In genomic region chr2:153953836-153954235, GRCm38 (mm10) we compare ENCODE assay signal across 8 mouse cellular contexts. TPM values are rescaled to one million over a fixed set of nuclear protein-coding genes. Genes with fewer than 3 reads are reported as not detected.
DNase-seq lines count a peak whose midpoint lies in the region; ATAC-seq lines count a peak whose summit lies in the region.
"Had no signal": no experiment of that assay in that cellular context is flagged by ENCODE, and none has a peak within 500 bp of the region (broad histone marks: within the 10 kb centered on the region; RNA-seq: fewer than 3 reads in every experiment).

No protein-coding gene starts in this region.

- H3K4me2 ChIP-seq in forebrain, embryonic 11.5 days (ENCODE audit: low read depth, low read length, severe bottlenecking) = peak overlapping the region; percentile 11; the same call in 1 of the 2 replicates
- peak overlapping the region; percentile 32 for H3K4me2 ChIP-seq in lung, embryonic 15.5 days

- whole genome bisulfite sequencing in forebrain, embryonic 11.5 days = 8% methylated on average over 6 of the region's 6 CpGs
- WGBS in lung, embryonic 15.5 days = 6% methylated on average over 6 of the region's 6 CpGs

- H3K9me3 ChIP-seq in forebrain, embryonic 11.5 days (ENCODE audit: control insufficient read depth, low read length) = no peaks in the 10 kb centered on the region
- H3K9me3 ChIP-seq in lung, embryonic 15.5 days = no peaks in the 10 kb centered on the region

- H3K27ac ChIP-seq in forebrain, embryonic 11.5 days (ENCODE audit: low read depth, low read length) = no peak overlapping the region
- H3K27ac ChIP-seq in lung, embryonic 15.5 days = no peak overlapping the region

- H3K4me3 ChIP-seq in forebrain, embryonic 11.5 days (ENCODE audit: low read depth, low read length) = no peak overlapping the region
- H3K4me3 ChIP-seq in lung, embryonic 15.5 days = no peak overlapping the region

- DNase-seq in 3T3-L1 (ENCODE audit: low read depth, low spot score) = peak; percentile 56
- DNase-seq in 416B (ENCODE audit: low read depth) = peak; percentile 58
- DNase-seq in adrenal gland, postnatal 25 days = peak; percentile 65
- peak; percentile 83 for DNase-seq in forebrain, embryonic 11.5 days (ENCODE audit: low spot score)
- peak; percentile 7 for DNase-seq in kidney, adult 11 months
- DNase-seq in splenic B cell, adult 2 months (ENCODE audit: low read depth, low spot score) = peak; percentile 74

- H3K4me1 ChIP-seq in forebrain, embryonic 11.5 days (replicated peaks; ENCODE audit: control insufficient read depth, insufficient read depth, low read length) = no peaks in the 10 kb centered on the region
- H3K4me1 ChIP-seq in lung, embryonic 15.5 days = no peaks in the 10 kb centered on the region

- ATAC-seq in forebrain, embryonic 11.5 days (replicated peaks; ENCODE audit: low FRiP score) = peak; percentile 46; the same call in 1 of the 2 replicates
- ATAC-seq in lung, embryonic 15.5 days (ENCODE audit: borderline replicate concordance, extremely low read depth, low FRiP score, low TSS enrichment) = no peak

- H3K27me3 ChIP-seq in forebrain, embryonic 11.5 days (ENCODE audit: control insufficient read depth, insufficient read depth, low read length) = no peaks in the 10 kb centered on the region
- H3K27me3 ChIP-seq in lung, embryonic 15.5 days = no peaks in the 10 kb centered on the region
- no peaks in the 10 kb centered on the region for H3K27me3 ChIP-seq in splenic B cell, adult 2 months (ENCODE audit: control insufficient read depth, insufficient read depth, low read length, poor library complexity, severe bottlenecking)

- H3K9ac ChIP-seq in forebrain, embryonic 11.5 days (ENCODE audit: low read length) = no peak overlapping the region
- no peak overlapping the region for H3K9ac ChIP-seq in lung, embryonic 15.5 days

- no peaks in the 10 kb centered on the region for H3K36me3 ChIP-seq in forebrain, embryonic 11.5 days (ENCODE audit: control insufficient read depth, insufficient read depth, low read length)
- no peaks in the 10 kb centered on the region for H3K36me3 ChIP-seq in lung, embryonic 15.5 days
- no peaks in the 10 kb centered on the region for H3K36me3 ChIP-seq in splenic B cell, adult 2 months (ENCODE audit: control insufficient read depth, insufficient read depth, low read length, poor library complexity, severe bottlenecking)

RNA-seq across cellular contexts. Expression of gene Bpifb4, which starts 15.8 kb away (rescaled TPM):
- total RNA-seq in adrenal gland, postnatal 25 days (2021) = not detected in 2 replicates
- polyA plus RNA-seq in forebrain, embryonic 11.5 days (2014; fragmentation: Nextera tagmentation; extraction: Ambion mirVana) = not detected in 2 replicates
- polyA plus RNA-seq in lung, embryonic 15.5 days (2015; fragmentation: Nextera tagmentation; extraction: Ambion mirVana) = not detected in 2 replicates
- total RNA-seq: left cerebral cortex, postnatal 10 days had no signal

RNA-seq across cellular contexts. Expression of gene Bpifa6, which starts 20.9 kb away (rescaled TPM):
- total RNA-seq in adrenal gland, postnatal 25 days (2021) = not detected in 2 replicates
- polyA plus RNA-seq in forebrain, embryonic 11.5 days (2014; fragmentation: Nextera tagmentation; extraction: Ambion mirVana) = not detected in 2 replicates
- not detected in 2 replicates for polyA plus RNA-seq in lung, embryonic 15.5 days (2015; fragmentation: Nextera tagmentation; extraction: Ambion mirVana)
- total RNA-seq: left cerebral cortex, postnatal 10 days had no signal

RNA-seq across cellular contexts. Expression of gene Bpifb3, which starts 35.8 kb away (rescaled TPM):
- total RNA-seq in adrenal gland, postnatal 25 days (2021) = not detected in 2 replicates
- not detected in 2 replicates for polyA plus RNA-seq in forebrain, embryonic 11.5 days (2014; fragmentation: Nextera tagmentation; extraction: Ambion mirVana)
- polyA plus RNA-seq in lung, embryonic 15.5 days (2015; fragmentation: Nextera tagmentation; extraction: Ambion mirVana) = not detected in 2 replicates
- total RNA-seq: left cerebral cortex, postnatal 10 days had no signal

RNA-seq across cellular contexts. Expression of gene Bpifb6, which starts 53.6 kb away (rescaled TPM):
- 6.3 and 7.2 TPM in 2 replicates for total RNA-seq in adrenal gland, postnatal 25 days (2021)
- not detected in 2 replicates for polyA plus RNA-seq in forebrain, embryonic 11.5 days (2014; fragmentation: Nextera tagmentation; extraction: Ambion mirVana)
- polyA plus RNA-seq in lung, embryonic 15.5 days (2015; fragmentation: Nextera tagmentation; extraction: Ambion mirVana) = not detected in 2 replicates
- total RNA-seq: left cerebral cortex, postnatal 10 days had no signal

RNA-seq across cellular contexts. Expression of gene Bpifa2, which starts 54.2 kb away (rescaled TPM):
- total RNA-seq in adrenal gland, postnatal 25 days (2021) = 0.43 TPM in 1 of 2 replicates, not detected in the other
- polyA plus RNA-seq in forebrain, embryonic 11.5 days (2014; fragmentation: Nextera tagmentation; extraction: Ambion mirVana) = not detected in 2 replicates
- not detected in 2 replicates for polyA plus RNA-seq in lung, embryonic 15.5 days (2015; fragmentation: Nextera tagmentation; extraction: Ambion mirVana)
- total RNA-seq: left cerebral cortex, postnatal 10 days had no signal

Comparison
In these comparisons a context has a peak if more than half of its experiments do, and no peak if none do; other contexts are left out.
1. DNase-seq: peak in every context shown above with its lines; median percentile 83 in forebrain, embryonic 11.5 days; 74 in splenic B cell, adult 2 months; 65 in adrenal gland, postnatal 25 days; 58 in 416B; 56 in 3T3-L1; 7 in kidney, adult 11 months.